Mouse (Mus musculus) brain, embryonic 14.5 days (tissue): ENCODE data around the gene Sgsm1.

Experiments
- CTCF ChIP-seq: fragments of 200-500 bp; IDR thresholded peaks from 2 replicates; pipeline ENCODE4 v1.5.1; 2012; ENCODE audit warnings: inconsistent platforms, mild to moderate bottlenecking, moderate library complexity, borderline replicate concordance; ENCODE audit not compliant: insufficient read depth, insufficient read length; ENCODE audit errors: extremely low read depth
- POLR2A ChIP-seq: fragments of 200-500 bp; IDR thresholded peaks from 2 replicates; pipeline ENCODE4 v1.6.1; 2012; ENCODE audit warnings: mild to moderate bottlenecking, inconsistent platforms, borderline replicate concordance; ENCODE audit not compliant: poor library complexity, insufficient read depth, insufficient read length, severe bottlenecking; ENCODE audit errors: extremely low read depth

GRCm38 (mm10) chr5:113221147-113221865 lies 89.3 kb downstream of the Sgsm1 start, which contains the start of gene 2900026A02Rik:
- peak; percentile 72 for TF ChIP-seq CTCF
- no peak for TF ChIP-seq POLR2A
